Mouse (Mus musculus): ENCODE measurements around the gene Cops3. TPM values are rescaled to one million over a fixed set of nuclear protein-coding genes. Genes with fewer than 3 reads are reported as not detected.

Gene Cops3
- polyA plus RNA-seq, 1 experiment from 2014 or later = 226 TPM

- Histone ChIP-seq H3K9me3 (no peaks in the 10 kb centered on the region), H3K27ac (no peak overlapping the region), H3K4me2 (no peak overlapping the region), H3K4me3 (replicated peaks) (no peak overlapping the region), H3K27me3 (no peaks in the 10 kb centered on the region), H3K9ac (no peak overlapping the region), H3K4me1 (no peaks in the 10 kb centered on the region), H3K36me3 (replicated peaks) (peaks cover 93% of the 10 kb centered on the region)
- WGBS = 95% methylated on average over 2 of the region's 2 CpGs
- ATAC-seq (ENCODE audit: low FRiP score) = no peak
Observed at GRCm38 (mm10) chr11:59772291-59772690, 67.3 kb downstream of the Cops3 start.

- H3K4me2 ChIP-seq = no peak overlapping the region
- no peaks in the 10 kb centered on the region for H3K4me1 ChIP-seq
- 93% methylated on average over 7 of the region's 7 CpGs for WGBS
- no peak for ATAC-seq (ENCODE audit: low FRiP score)
- H3K27me3 ChIP-seq = no peaks in the 10 kb centered on the region
- H3K4me3 ChIP-seq (replicated peaks) = no peak overlapping the region
- no peak overlapping the region for H3K27ac ChIP-seq
- peaks cover 95% of the 10 kb centered on the region for H3K36me3 ChIP-seq (replicated peaks)
- H3K9ac ChIP-seq = no peak overlapping the region
- H3K9me3 ChIP-seq = no peaks in the 10 kb centered on the region
Observed at GRCm38 (mm10) chr11:59770753-59771152, 68.9 kb downstream of the Cops3 start.

- Histone ChIP-seq H3K9ac (no peak overlapping the region), H3K27ac (no peak overlapping the region), H3K4me1 (no peaks in the 10 kb centered on the region), H3K27me3 (no peaks in the 10 kb centered on the region), H3K9me3 (no peaks in the 10 kb centered on the region), H3K4me2 (no peak overlapping the region), H3K36me3 (replicated peaks) (peaks cover 96% of the 10 kb centered on the region), H3K4me3 (replicated peaks) (no peak overlapping the region)
- WGBS = 88% methylated on average over 6 of the region's 6 CpGs
- ATAC-seq (ENCODE audit: low FRiP score) = no peak
Observed at GRCm38 (mm10) chr11:59769738-59770137, 69.9 kb downstream of the Cops3 start.

GRCm38 (mm10) chr11:59769307-59769706 lies 70.3 kb downstream of the Cops3 start:
- 100% methylated on average over 2 of the region's 2 CpGs for whole genome bisulfite sequencing
- ATAC-seq (ENCODE audit: low FRiP score) = no peak
- Histone ChIP-seq H3K4me2 (no peak overlapping the region), H3K4me3 (replicated peaks) (no peak overlapping the region), H3K27ac (no peak overlapping the region), H3K36me3 (replicated peaks) (peaks cover 96% of the 10 kb centered on the region), H3K9me3 (no peaks in the 10 kb centered on the region), H3K4me1 (no peaks in the 10 kb centered on the region), H3K9ac (no peak overlapping the region), H3K27me3 (no peaks in the 10 kb centered on the region)

Other genes with a start within 250 kb of the Cops3 start
- not detected in 2 replicates for gene Olfr223, start 246.5 kb downstream of the Cops3 start, polyA plus RNA-seq (2016; fragmentation: Nextera tagmentation; extraction: Ambion mirVana)
- 39.9 and 77.3 TPM in 2 replicates for gene Mprip, start 178.5 kb downstream of the Cops3 start, polyA plus RNA-seq (2016; fragmentation: Nextera tagmentation; extraction: Ambion mirVana)
- gene Pld6, start 52.2 kb downstream of the Cops3 start, polyA plus RNA-seq (2016; fragmentation: Nextera tagmentation; extraction: Ambion mirVana) = 2.3 TPM in 2 replicates
- gene Flcn, start 29.8 kb downstream of the Cops3 start, polyA plus RNA-seq (2016; fragmentation: Nextera tagmentation; extraction: Ambion mirVana) = 33.3 and 36.1 TPM in 2 replicates
- 41.5 and 41.9 TPM in 2 replicates for gene Nt5m, start 391 bp downstream of the Cops3 start, polyA plus RNA-seq (2016; fragmentation: Nextera tagmentation; extraction: Ambion mirVana)
- gene Med9, start 108.4 kb upstream of the Cops3 start, polyA plus RNA-seq (2016; fragmentation: Nextera tagmentation; extraction: Ambion mirVana) = 44.2 and 44.7 TPM in 2 replicates
- gene Rasd1, start 125.1 kb upstream of the Cops3 start, polyA plus RNA-seq (2016; fragmentation: Nextera tagmentation; extraction: Ambion mirVana) = 0.76 and 1.4 TPM in 2 replicates
- gene Pemt, start 206.7 kb upstream of the Cops3 start, polyA plus RNA-seq (2016; fragmentation: Nextera tagmentation; extraction: Ambion mirVana) = 5.4 and 6.3 TPM in 2 replicates